Mouse (Mus musculus) testis, postnatal 10 days (tissue): Measurements from ENCODE around the gene Sdr42e1.

Source experiments
- DNase-seq: peaks from one replicate; pipeline ENCODE4 v3.0.0; 2021; ENCODE audit warnings: low spot score

Gene Sdr42e1

GRCm38 (mm10) chr8:117660358-117661031 lies 13.0 kb downstream of the Sdr42e1 start:
- DNase-seq, result no peak

- no peak for DNase-seq
Measured at GRCm38 (mm10) chr8:117658990-117659389, 14.5 kb downstream of the Sdr42e1 start.

- no peak for DNase-seq
Measured at GRCm38 (mm10) chr8:117652318-117652717, 21.2 kb downstream of the Sdr42e1 start.

GRCm38 (mm10) chr8:117646440-117646839 lies 27.0 kb downstream of the Sdr42e1 start:
- no peak for DNase-seq

GRCm38 (mm10) chr8:117646020-117646419 lies 27.5 kb downstream of the Sdr42e1 start:
- peak; percentile 71 for DNase-seq

- no peak for DNase-seq
Measured at GRCm38 (mm10) chr8:117645486-117645885, 28.0 kb downstream of the Sdr42e1 start.

GRCm38 (mm10) chr8:117639631-117640030 lies 33.9 kb downstream of the Sdr42e1 start:
- no peak for DNase-seq

GRCm38 (mm10) chr8:117637462-117637861 lies 36.0 kb downstream of the Sdr42e1 start:
- no peak for DNase-seq

GRCm38 (mm10) chr8:117634406-117634805 lies 39.1 kb downstream of the Sdr42e1 start:
- no peak for DNase-seq

- no peak for DNase-seq
Measured at GRCm38 (mm10) chr8:117632532-117632931, 41.0 kb downstream of the Sdr42e1 start.

GRCm38 (mm10) chr8:117627096-117627495 lies 46.4 kb downstream of the Sdr42e1 start:
- DNase-seq, result no peak

- peak; percentile 62 for DNase-seq
Measured at GRCm38 (mm10) chr8:117626040-117626838, 47.2 kb downstream of the Sdr42e1 start.

GRCm38 (mm10) chr8:117612861-117613260 lies 60.6 kb downstream of the Sdr42e1 start:
- no peak for DNase-seq
